Mouse (Mus musculus) brain, adult 2 months (tissue): ENCODE data around the gene Rap1gap2.
A peak's percentile ranks its signal among the peaks of the same experiment; 100 is the strongest.

ENCODE experiments used
- DNase-seq: peaks from one replicate; pipeline ENCODE4 v3.0.0; 2011; ENCODE audit warnings: low read depth, low spot score

Gene Rap1gap2

DNA sequence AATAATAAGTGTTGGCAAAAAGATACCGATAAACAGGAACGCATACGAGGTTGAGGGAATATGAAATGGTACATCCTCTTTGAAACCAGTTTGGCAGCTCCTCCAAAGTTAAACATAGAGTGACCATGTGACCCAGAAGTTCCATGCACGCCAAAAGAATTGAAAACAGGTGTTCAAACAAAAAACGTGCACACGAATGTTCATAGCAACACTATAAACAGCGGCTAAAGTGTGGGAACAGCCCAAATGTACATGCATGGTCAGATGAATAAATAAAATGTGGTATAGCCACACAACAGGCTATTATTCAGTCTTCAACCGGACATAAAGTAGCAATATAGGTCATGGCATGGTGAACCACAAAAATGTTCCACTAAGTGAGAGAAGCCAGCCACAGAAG is 108.2 kb downstream of the Rap1gap2 start:
- no peak for DNase-seq

GRCm38 (mm10) chr11:74501989-74502388 is 108.7 kb downstream of the Rap1gap2 start:
- DNase-seq, result no peak

GRCm38 (mm10) chr11:74501061-74501460 is 109.7 kb downstream of the Rap1gap2 start:
- DNase-seq, result no peak

GRCm38 (mm10) chr11:74499521-74500099 is 111.1 kb downstream of the Rap1gap2 start:
- DNase-seq, result no peak

GRCm38 (mm10) chr11:74499058-74499457 is 111.7 kb downstream of the Rap1gap2 start:
- DNase-seq, result no peak

GRCm38 (mm10) chr11:74496581-74496980 is 114.1 kb downstream of the Rap1gap2 start:
- no peak for DNase-seq

- no peak for DNase-seq
Measured at GRCm38 (mm10) chr11:74493936-74494335, 116.8 kb downstream of the Rap1gap2 start.

DNA sequence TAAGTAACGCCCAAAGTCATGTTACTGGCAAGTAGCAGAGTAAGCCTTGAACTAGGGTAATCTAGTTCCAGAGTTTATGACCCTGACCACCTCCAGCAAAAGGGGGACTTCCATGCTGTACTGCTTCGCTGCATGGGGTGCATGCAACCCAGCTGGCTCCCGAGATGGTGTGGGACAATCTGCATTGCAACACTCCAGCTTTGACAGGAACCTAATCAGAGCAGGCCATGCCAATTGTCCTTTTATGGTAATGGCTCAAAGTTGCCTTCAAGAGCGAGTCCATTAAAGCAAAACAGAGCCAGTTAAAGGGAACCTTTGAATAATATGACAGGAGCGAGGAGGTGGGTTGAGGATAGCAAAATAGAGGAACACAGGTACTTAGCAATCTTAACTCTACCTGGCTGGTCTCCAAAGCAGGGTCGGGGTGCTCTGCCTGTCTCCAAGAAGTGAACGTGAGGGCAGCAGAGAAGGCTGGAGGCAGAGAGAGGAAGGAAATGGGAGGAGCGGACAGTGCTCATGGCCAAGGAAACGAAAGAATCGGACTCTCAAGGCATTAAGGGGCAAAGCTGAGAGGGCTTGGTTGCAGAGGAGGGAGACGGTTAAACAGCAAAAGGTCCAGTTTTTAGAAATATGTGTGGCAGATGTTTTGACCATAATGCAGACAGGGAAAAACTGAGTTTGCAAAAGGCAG is 117.4 kb downstream of the Rap1gap2 start:
- DNase-seq, result no peak

DNA sequence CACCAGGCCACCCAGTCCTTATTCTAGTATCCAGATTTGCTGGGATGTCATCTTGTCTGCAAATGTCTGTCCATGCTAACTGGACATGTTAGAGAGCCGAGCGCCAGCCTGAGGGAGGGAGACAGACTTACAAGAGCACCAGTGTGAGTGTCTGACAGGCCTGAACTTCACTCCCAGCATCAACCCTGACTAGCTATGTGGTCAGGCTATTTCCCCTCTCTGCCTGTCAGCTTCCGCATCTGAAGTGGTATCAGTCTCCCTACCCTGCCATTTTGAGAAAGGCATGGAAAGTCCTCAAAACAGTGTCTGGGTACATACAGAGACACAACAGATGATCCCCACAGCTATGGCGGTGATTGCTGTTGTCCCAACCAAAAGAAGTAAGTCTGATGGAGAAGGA is 119.6 kb downstream of the Rap1gap2 start:
- DNase-seq, result no peak

DNA sequence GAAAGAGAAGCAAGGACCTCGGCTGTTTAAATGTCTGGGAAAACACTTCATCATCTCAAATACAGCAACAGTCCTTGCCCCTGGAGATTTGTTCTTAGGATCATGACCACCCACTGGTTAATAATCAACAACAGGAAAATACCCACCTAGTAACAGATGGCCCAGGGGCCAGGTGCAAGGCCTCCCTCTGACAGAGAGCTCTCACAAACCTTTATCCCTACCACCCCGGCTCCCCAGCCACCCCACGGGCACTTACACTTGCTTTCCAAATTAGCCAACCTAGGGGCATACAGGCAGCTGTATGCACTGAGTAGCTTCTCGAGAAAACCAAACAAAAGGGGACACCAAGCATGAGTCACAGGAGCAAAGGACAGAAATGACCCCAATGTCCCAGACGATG is 121.5 kb downstream of the Rap1gap2 start:
- no peak for DNase-seq

- DNase-seq, result no peak
Measured at GRCm38 (mm10) chr11:74487952-74488351, 122.8 kb downstream of the Rap1gap2 start.

GRCm38 (mm10) chr11:74485435-74486217 is 125.1 kb downstream of the Rap1gap2 start:
- DNase-seq, result peak; percentile 86

GRCm38 (mm10) chr11:74483871-74484270 is 126.8 kb downstream of the Rap1gap2 start:
- DNase-seq, result no peak

DNA sequence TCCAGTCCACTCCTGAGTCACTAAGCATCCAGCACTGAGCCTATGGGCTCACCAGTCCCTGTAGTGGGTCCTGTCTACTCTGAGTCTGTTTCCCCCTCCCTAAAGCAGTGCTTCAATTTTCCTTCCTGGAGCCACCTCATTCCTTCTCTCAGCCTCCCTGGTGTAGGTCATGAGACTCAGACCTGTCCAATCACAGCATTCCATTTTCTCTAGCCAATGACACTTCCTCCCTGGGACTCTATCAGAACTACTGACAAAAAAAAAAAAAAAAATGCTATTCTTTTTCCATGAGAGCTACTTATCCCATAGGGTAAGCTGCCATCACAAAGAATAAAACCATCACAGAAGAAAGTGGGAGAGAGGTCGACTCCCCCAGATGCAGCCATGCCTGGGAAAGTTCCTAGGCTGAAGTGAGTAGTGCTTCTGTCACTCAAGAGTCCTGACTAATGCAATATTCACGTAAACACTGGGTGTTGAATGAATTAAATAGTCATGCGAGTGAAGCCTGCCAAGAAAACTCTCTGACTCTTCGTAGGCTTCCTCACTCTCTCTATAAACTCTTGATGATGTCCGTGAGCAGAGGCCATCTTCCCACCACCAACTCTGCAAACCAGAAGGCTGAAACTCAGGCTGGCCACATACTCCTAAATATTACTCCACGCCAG is 127.4 kb downstream of the Rap1gap2 start:
- peak; percentile 53 for DNase-seq

DNA sequence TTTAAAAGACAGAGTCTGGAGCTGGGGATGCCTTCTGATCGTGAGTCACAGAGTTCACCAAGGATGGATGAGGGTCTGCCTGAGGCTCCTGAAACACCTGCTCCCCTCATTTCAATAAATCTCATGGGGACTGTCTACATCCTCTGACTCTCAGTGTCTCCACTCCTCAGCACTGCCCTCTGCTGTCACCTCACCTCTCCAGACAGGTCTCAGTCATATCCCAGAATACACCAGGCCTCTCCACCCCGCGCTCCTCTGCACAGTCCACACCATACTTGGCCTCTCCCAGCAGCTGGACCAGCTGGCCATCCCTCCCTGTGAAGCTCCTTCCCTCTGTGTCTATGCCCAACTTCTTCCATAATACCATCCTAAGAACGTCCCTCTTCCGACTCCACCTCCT is 128.9 kb downstream of the Rap1gap2 start:
- no peak for DNase-seq

GRCm38 (mm10) chr11:74479715-74480289 is 130.9 kb downstream of the Rap1gap2 start:
- peak; percentile 60 for DNase-seq

- DNase-seq, result no peak
Measured at GRCm38 (mm10) chr11:74478877-74479276, 131.8 kb downstream of the Rap1gap2 start.

GRCm38 (mm10) chr11:74472671-74473070 is 138.0 kb downstream of the Rap1gap2 start:
- DNase-seq, result no peak

DNA sequence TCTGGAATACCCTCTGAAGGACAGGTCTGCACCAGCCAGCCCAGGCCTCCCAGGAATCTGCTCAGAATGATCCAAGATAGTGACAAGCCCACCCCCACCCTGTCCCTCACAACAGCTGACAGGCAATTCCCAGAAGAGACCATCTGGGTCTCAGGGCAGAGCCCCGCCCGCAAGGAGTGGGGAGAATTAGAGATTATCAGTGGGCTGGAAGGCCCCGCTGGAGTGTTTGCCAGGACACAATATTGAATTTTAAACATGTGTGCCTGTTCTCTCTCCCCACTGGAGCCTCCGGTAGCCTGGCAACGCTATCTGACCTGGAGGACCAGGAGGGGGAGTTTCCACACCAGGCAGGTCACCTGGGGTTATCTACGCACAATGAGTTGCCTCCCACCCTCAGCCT is 142.5 kb downstream of the Rap1gap2 start:
- no peak for DNase-seq

DNA sequence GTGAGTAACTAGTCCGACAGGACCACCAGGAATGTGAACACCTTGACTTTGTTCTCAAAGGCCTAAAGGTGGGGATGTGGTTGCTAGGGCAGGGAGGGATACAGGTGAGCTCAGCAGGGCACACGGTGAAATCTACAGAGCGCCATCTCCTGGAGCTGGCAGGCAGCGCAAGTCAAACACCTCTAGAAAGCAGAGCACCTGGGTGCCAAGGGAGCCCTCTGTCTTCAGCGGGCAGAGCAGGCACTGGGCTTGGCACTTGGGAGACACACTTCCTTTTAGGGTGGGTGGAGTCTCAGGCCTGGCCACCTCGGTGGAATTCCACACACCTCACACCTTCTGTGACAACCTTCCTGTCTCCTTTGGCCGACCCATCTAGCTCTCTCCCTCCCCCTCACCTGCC is 145.0 kb downstream of the Rap1gap2 start:
- DNase-seq, result no peak

GRCm38 (mm10) chr11:74464181-74464977 is 146.3 kb downstream of the Rap1gap2 start:
- no peak for DNase-seq
